Mouse (Mus musculus) testis, adult 2 months (tissue): ENCODE results near the gene Cstb. TPM values are rescaled to one million over a fixed set of nuclear protein-coding genes. Genes with fewer than 3 reads are reported as not detected.

Experiments used
- H3K27ac ChIP-seq: fragments of 200-500 bp; 2 replicates; pipeline ENCODE4 v1.5.1; 2012; ENCODE audit warnings: low read depth, low read length; ENCODE audit not compliant: control insufficient read depth, insufficient read depth
- H3K27me3 ChIP-seq: fragments of 200-500 bp; 2 replicates; pipeline ENCODE4 v1.6.1; 2012; ENCODE audit warnings: mild to moderate bottlenecking, low read length, moderate library complexity; ENCODE audit not compliant: control insufficient read depth, insufficient read depth
- H3K36me3 ChIP-seq: fragments of 200-500 bp; 2 replicates; pipeline ENCODE4 v1.6.1; 2012; ENCODE audit warnings: mild to moderate bottlenecking, low read length; ENCODE audit not compliant: control insufficient read depth, insufficient read depth
- H3K4me1 ChIP-seq: fragments of 200-500 bp; 2 replicates; pipeline ENCODE4 v1.6.1; 2012; ENCODE audit warnings: low read length; ENCODE audit not compliant: control insufficient read depth, insufficient read depth
- H3K4me3 ChIP-seq: fragments of 200-500 bp; 2 replicates; pipeline ENCODE4 v1.5.1; 2012; ENCODE audit warnings: low read depth, mild to moderate bottlenecking, low read length, moderate library complexity, mixed read lengths; ENCODE audit not compliant: control insufficient read depth
- CTCF ChIP-seq: fragments of 200-500 bp; IDR thresholded peaks from 2 replicates; pipeline ENCODE4 v1.5.1; 2012; ENCODE audit warnings: low read depth, mild to moderate bottlenecking, inconsistent platforms, low read length, moderate library complexity; ENCODE audit not compliant: control insufficient read depth, insufficient read depth, insufficient replicate concordance
- POLR2A ChIP-seq: fragments of 200-500 bp; IDR thresholded peaks from 2 replicates; pipeline ENCODE4 v1.6.1; 2012; ENCODE audit warnings: low read depth, mild to moderate bottlenecking, inconsistent platforms, low read length, moderate library complexity; ENCODE audit not compliant: control insufficient read depth
- polyA plus RNA-seq: library from polyadenylated mRNA; depleted of rRNA; stranded (reverse); fragments of >200 nt; gene quantifications from 2 replicates; pipeline ENCODE4 v1.2.3, GENCODE M21; 2012; rRNA removed

Cstb gene
- polyA plus RNA-seq, 1 experiment = 20.3 TPM

DNA sequence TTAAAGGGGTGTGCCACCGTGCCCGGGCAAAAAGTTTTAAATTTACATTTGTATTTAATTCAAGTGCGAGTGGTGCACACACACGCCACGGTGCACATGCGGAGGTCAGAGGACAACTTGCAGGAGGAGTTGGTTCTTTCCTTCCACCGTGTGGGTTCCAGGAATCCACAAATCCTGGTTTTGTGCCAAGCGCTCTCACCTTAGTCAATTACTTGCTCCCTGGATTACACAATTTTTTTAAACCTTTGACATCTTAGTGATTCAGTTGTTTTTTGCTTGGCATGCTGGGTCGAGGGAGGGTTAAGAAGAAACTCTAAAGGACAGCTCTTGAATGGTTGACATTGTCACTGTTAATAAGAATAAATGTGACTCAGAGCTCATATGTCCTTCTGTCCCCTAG lies 41.2 kb downstream of the Cstb start:
- Histone ChIP-seq H3K4me1 (peaks cover 33% of the 10 kb centered on the region), H3K4me3 (no peak overlapping the region), H3K27ac (no peak overlapping the region), H3K27me3 (no peaks in the 10 kb centered on the region), H3K36me3 (no peaks in the 10 kb centered on the region)
- no peak for TF ChIP-seq POLR2A

DNA sequence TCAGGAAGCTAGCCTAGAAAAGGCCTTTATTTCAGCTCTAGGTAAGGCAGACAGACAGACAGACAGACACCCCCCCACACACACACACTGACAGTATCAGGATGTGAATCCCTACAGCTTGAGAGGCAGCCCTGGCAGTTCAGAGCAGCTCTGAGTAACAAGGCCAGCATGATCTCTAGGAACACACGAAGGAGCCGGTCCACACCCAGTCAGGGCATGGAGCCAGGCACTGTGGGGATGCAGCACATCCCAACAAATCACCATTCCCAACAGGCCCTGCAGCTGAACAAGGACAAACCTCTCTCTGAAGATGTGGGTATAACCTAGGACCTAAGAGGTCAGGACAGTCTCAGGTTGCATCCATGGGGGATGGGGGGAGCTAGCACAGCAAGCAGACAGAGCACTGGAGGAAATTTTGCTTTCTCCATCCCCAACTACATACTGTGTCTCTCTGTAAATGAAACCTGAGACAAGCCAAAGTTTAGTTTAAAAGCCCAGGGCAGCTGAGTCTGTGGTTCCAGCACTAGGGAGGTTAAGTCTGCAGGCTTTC lies 42.4 kb downstream of the Cstb start:
- Histone ChIP-seq H3K4me1 (peaks cover 33% of the 10 kb centered on the region), H3K27me3 (no peaks in the 10 kb centered on the region), H3K27ac (no peak overlapping the region), H3K36me3 (no peaks in the 10 kb centered on the region), H3K4me3 (no peak overlapping the region)
- TF ChIP-seq CTCF (no peak), POLR2A (no peak)

DNA sequence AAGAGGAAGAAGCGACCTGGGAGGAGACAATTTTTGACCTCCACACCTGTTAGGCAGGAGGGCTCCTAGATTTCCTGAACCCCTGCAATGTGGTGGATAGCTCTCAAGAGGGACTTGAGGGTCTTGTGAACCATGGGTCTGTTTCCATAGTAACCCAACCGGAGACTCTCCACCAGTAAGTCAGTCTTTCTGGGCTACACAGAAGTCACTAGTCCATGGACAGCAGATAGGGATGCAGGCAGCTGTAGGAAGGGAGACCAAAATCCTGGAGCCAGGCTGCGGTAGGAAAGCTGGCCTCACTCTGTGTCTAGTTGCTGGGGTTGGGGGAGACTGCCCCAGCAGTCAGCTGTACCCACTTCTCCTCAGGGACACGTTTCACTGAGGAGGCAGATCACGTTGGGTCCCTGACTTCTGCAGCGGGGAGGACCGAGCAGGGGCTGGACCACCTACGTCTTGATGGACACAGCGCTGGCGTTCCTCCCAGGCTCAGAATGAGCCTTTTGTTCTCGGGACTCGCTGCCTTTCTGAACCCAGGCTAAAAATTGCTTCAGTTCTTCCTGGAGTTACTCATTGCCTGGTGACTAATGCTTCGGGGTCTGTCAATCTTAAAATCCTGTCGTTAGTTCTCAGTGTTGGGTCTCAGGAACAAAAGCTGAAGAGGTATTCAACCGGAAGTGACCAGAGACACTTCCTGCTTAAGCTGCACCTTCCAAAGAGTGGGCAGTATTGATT lies 45.3 kb downstream of the Cstb start:
- Histone ChIP-seq H3K36me3 (no peaks in the 10 kb centered on the region), H3K27ac (peak overlapping the region; percentile 7; the same call in 1 of the 2 replicates), H3K4me3 (peak overlapping the region; percentile 72), H3K4me1 (peaks cover 14% of the 10 kb centered on the region), H3K27me3 (no peaks in the 10 kb centered on the region)
- no peak for TF ChIP-seq POLR2A
- no peak for TF ChIP-seq CTCF

DNA sequence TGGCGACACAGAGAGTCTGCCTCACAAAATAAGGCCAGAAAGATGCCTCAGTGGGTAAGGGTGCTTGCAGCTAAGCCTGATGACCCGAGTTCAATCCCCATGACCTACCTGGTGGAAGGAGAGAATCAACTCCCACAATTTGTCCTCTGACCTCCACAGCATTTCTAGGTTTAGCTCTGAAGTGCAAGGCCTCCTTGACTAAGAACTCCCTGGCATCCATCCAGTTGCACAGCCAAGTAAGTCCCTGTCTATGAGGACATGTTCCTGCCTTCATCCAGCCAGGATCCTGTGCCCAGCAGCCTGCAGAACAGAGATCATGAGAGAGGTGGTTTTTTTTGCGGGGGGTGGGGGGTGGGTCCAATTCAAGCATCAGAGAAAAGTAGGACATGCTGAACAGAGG lies 46.6 kb downstream of the Cstb start:
- Histone ChIP-seq H3K27me3 (no peaks in the 10 kb centered on the region), H3K4me3 (no peak overlapping the region), H3K36me3 (no peaks in the 10 kb centered on the region), H3K4me1 (peaks cover 14% of the 10 kb centered on the region), H3K27ac (no peak overlapping the region)
- no peak for TF ChIP-seq POLR2A
- no peak for TF ChIP-seq CTCF

- H3K36me3 ChIP-seq = no peaks in the 10 kb centered on the region
- no peaks in the 10 kb centered on the region for H3K27me3 ChIP-seq
- peaks cover 14% of the 10 kb centered on the region for H3K4me1 ChIP-seq
- no peak overlapping the region for H3K4me3 ChIP-seq
- H3K27ac ChIP-seq = no peak overlapping the region; the same call in 1 of the 2 replicates
- no peak for TF ChIP-seq CTCF
- no peak for TF ChIP-seq POLR2A
These were observed 48.0 kb downstream of the Cstb start for GRCm38 (mm10) chr10:78473434-78473833.

DNA sequence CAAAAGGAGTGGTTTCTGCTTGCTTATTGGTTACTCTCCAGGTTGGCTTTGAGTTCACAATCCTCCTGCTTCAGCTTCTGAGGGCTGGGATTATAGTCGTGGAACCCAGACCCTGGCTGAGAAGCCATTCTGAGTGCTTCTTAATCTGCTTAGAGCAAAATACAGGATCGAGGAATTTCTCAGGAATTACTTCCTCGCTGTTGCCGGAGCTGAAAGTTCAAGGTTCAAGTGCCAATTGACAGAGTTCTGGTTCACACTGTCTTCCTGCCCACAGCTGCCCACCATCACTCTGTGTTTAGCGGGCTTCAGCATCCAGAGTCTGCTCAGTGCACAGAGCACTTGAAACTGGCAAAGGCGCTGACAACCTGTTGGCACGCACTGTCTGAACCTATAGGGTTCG lies 49.3 kb downstream of the Cstb start:
- H3K36me3 ChIP-seq = no peaks in the 10 kb centered on the region
- H3K4me3 ChIP-seq = no peak overlapping the region
- peaks cover 14% of the 10 kb centered on the region for H3K4me1 ChIP-seq
- H3K27me3 ChIP-seq = no peaks in the 10 kb centered on the region
- TF ChIP-seq CTCF (no peak), POLR2A (no peak)
- no peak overlapping the region for H3K27ac ChIP-seq

DNA sequence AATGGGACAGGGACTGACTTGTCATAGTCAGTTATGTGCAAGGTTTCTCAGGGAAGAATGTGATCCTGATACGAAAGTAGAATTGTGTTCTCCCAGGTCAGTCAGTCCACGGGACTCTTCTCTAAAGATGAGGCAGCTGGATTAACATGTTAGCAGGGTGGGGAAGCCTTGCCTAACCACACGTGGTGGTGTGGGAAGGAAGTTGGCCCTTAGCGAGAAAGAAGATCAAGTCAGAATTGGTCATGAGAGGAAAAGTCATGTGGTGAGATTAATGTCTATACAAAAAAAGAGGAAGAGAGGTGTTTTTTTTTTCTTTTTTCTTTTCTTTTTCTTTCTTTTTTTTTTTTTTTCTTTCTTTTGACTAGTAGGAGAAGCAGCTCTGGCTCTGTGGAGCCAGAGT lies 51.4 kb downstream of the Cstb start:
- Histone ChIP-seq H3K27me3 (no peaks in the 10 kb centered on the region), H3K4me3 (no peak overlapping the region), H3K36me3 (no peaks in the 10 kb centered on the region), H3K4me1 (peaks cover 5% of the 10 kb centered on the region), H3K27ac (no peak overlapping the region)
- TF ChIP-seq CTCF (no peak), POLR2A (no peak)

Other genes starting within 250 kb of the Cstb start
- 5.8 and 6.4 TPM in 2 replicates for gene Pwp2, start 240.5 kb upstream of the Cstb start, polyA plus RNA-seq
- 20.3 and 20.4 TPM in 2 replicates for gene Trappc10, start 181.0 kb upstream of the Cstb start, polyA plus RNA-seq
- 1,109 and 1,110 TPM in 2 replicates for gene Agpat3, start 73.2 kb upstream of the Cstb start, polyA plus RNA-seq
- 349 and 360 TPM in 2 replicates for gene Rrp1, start 12.6 kb upstream of the Cstb start, polyA plus RNA-seq
- gene Pdxk, start 39.3 kb downstream of the Cstb start, polyA plus RNA-seq = 3.9 and 4.1 TPM in 2 replicates
- 0.54 and 0.67 TPM in 2 replicates for gene Olfr1358, start 91.8 kb downstream of the Cstb start, polyA plus RNA-seq
- gene Ilvbl, start 148.7 kb downstream of the Cstb start, polyA plus RNA-seq = 11.1 and 12.0 TPM in 2 replicates
- gene Syde1, start 166.3 kb downstream of the Cstb start, polyA plus RNA-seq = 1.4 and 1.6 TPM in 2 replicates
- not detected in 2 replicates for gene Olfr1357, start 192.4 kb downstream of the Cstb start, polyA plus RNA-seq